Mouse (Mus musculus) stomach, embryonic 15.5 days (tissue): Measurements from ENCODE around the gene Tead1. TPM values are rescaled to one million over a fixed set of nuclear protein-coding genes. Genes with fewer than 3 reads are reported as not detected.

Source experiments
- ATAC-seq: fragments of 200-750 bp; cut with Nextera tagmentation; 2 replicates; pipeline ENCODE4 v1.8.0; 2017; ENCODE audit warnings: low read depth, moderate number of reproducible peaks, moderate TSS enrichment; ENCODE audit not compliant: insufficient read depth, low FRiP score
- H3K27ac ChIP-seq: fragments of 300-500 bp; sonication (generic); 2 replicates; pipeline ENCODE4 v1.5.1; 2015; ENCODE audit warnings: mild to moderate bottlenecking, inconsistent platforms
- H3K27me3 ChIP-seq: fragments of 300-500 bp; sonication (generic); replicated peaks from 2 replicates; pipeline ENCODE4 v1.6.1; 2015; ENCODE audit warnings: inconsistent platforms
- H3K36me3 ChIP-seq: fragments of 300-500 bp; sonication (generic); 2 replicates; pipeline ENCODE4 v1.6.1; 2015; ENCODE audit warnings: inconsistent platforms
- H3K4me1 ChIP-seq: fragments of 300-500 bp; sonication (generic); 2 replicates; pipeline ENCODE4 v1.6.1; 2015; ENCODE audit warnings: inconsistent platforms
- H3K4me2 ChIP-seq: fragments of 300-500 bp; sonication (generic); 2 replicates; pipeline ENCODE4 v1.6.1; 2015; ENCODE audit warnings: mild to moderate bottlenecking, inconsistent platforms
- H3K4me3 ChIP-seq: fragments of 300-500 bp; sonication (generic); replicated peaks from 2 replicates; pipeline ENCODE4 v1.5.1; 2015; ENCODE audit warnings: inconsistent platforms
- H3K9ac ChIP-seq: fragments of 300-500 bp; sonication (generic); 2 replicates; pipeline ENCODE4 v1.6.1; 2015; ENCODE audit warnings: inconsistent platforms
- H3K9me3 ChIP-seq: fragments of 300-500 bp; sonication (generic); 2 replicates; pipeline ENCODE4 v1.6.1; 2016; ENCODE audit warnings: inconsistent platforms
- WGBS: fragments of 180-500 bp; shearing (Covaris S2); methylation state at CpG from one replicate; pipeline ENCODE4 v1.1.7; 2015; 5-methylcytosine and 5-hydroxymethylcytosine counted together
- polyA plus RNA-seq: library from polyadenylated mRNA; unstranded; fragments of >200 nt; fragmentation: Nextera tagmentation; extraction: Ambion mirVana; gene quantifications from 2 replicates; pipeline ENCODE4 v1.2.1, GENCODE M21; 2015

Gene Tead1
- polyA plus RNA-seq, 1 experiment from 2014 or later = 25.7 TPM

DNA sequence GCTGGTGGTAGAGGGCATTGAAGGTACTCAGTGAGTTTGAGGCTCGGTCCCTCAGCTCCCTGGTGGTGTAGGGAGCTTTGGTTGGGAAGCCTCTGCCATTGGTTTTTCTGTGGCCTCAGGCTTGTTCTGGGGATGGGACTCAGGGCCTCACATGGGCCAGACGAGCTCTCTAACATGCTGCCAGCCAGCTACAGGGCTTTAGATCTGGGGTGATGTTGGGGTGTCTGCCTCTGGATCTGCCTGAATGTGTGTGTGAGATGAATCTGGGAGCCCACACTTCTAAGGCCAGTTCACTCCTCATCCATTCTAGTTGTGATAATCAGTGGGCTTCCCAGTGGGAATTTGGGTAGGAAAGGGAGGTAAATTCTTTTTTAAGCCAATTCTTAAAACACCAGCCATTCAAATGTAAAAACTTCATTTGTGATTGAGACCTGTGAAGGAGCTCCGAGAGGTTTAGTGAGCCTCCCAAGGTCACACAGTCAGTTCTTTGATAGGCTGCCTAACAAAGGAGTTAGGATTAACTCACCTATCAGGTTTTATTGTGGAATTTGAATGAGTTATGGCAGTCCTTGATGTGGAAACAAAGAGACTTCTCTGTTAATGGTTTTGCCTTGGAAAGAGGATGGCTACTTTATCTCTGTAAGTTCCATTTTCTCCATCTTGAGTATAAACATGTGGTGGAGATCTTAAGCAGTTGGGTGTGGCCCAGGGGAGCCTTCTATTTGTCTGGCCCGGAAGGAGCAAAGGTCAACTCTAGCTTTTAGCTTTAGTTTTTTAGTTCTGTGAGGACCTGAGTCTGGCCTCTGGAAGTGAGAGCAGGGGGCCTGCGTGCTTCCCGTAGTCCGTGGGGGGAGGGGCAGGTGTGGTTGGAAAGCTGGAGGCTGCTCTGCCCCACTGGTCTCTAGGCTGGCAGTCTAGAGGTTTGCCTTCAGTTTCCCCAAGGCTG, 12.0 kb downstream of the Tead1 start:
- no peaks in the 10 kb centered on the region for H3K9me3 ChIP-seq
- H3K9ac ChIP-seq = no peak overlapping the region
- WGBS = 34% methylated on average over 7 of the region's 7 CpGs
- no peaks in the 10 kb centered on the region for H3K27me3 ChIP-seq
- no peak overlapping the region for H3K4me2 ChIP-seq
- peaks cover 70% of the 10 kb centered on the region for H3K4me1 ChIP-seq
- peak overlapping the region; percentile 12; the same call in 1 of the 2 replicates for H3K27ac ChIP-seq
- ATAC-seq = 0 out of 2 replicates have a peak, but pooled peaks have one; percentile 24
- no peak overlapping the region for H3K4me3 ChIP-seq
- H3K36me3 ChIP-seq = no peaks in the 10 kb centered on the region

DNA sequence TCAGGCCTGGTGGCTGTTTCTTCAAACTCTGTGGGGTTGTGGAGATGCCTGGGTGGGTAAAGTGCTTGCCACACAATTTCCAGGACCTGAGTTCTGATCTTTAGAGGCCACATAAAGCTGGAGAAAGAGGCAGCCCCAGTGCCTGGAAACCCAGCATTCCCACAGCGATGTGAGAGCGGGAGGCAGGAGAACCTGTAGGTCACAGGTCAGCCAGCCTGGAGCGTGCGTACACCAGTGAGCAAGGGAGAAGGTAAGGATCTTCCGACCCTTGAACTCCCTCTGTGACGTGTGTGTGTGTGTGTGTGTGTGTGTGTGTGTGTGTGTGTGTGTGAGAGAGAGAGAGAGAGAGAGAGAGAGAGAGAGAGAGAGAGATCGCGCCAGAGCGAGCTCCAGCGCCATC, 14.4 kb downstream of the Tead1 start:
- Histone ChIP-seq H3K4me1 (peaks cover 74% of the 10 kb centered on the region), H3K27me3 (no peaks in the 10 kb centered on the region), H3K27ac (no peak overlapping the region), H3K9ac (no peak overlapping the region), H3K4me2 (no peak overlapping the region), H3K4me3 (no peak overlapping the region), H3K9me3 (no peaks in the 10 kb centered on the region), H3K36me3 (no peaks in the 10 kb centered on the region)
- ATAC-seq = no peak
- WGBS = 79% methylated on average over 10 of the region's 10 CpGs

DNA sequence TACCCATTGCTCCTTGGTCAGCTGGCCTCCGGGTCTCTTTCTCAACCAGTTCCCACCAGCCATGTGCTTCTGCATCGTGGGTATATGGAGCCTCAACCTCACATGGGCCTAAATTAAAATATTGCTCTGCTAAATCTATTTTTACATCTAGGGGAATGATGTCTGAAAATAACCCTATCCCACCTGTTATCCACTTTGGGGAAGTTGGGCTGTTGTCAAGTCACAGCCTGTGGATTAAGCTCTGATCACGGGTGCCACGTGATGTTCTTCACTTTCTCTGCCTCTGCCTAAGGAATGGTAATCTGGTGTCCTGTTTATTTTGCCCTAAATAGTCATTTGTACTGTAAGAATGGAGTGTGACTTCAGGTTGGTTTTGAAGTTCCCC, 17.7 kb downstream of the Tead1 start:
- Histone ChIP-seq H3K9me3 (no peaks in the 10 kb centered on the region), H3K9ac (no peak overlapping the region), H3K4me2 (peak overlapping the region; percentile 46; the same call in 1 of the 2 replicates), H3K4me1 (peaks cover 59% of the 10 kb centered on the region), H3K36me3 (no peaks in the 10 kb centered on the region), H3K27ac (peak overlapping the region; percentile 95), H3K27me3 (no peaks in the 10 kb centered on the region), H3K4me3 (no peak overlapping the region)
- no peak for ATAC-seq
- WGBS = 33% methylated on average over 4 of the region's 4 CpGs

DNA sequence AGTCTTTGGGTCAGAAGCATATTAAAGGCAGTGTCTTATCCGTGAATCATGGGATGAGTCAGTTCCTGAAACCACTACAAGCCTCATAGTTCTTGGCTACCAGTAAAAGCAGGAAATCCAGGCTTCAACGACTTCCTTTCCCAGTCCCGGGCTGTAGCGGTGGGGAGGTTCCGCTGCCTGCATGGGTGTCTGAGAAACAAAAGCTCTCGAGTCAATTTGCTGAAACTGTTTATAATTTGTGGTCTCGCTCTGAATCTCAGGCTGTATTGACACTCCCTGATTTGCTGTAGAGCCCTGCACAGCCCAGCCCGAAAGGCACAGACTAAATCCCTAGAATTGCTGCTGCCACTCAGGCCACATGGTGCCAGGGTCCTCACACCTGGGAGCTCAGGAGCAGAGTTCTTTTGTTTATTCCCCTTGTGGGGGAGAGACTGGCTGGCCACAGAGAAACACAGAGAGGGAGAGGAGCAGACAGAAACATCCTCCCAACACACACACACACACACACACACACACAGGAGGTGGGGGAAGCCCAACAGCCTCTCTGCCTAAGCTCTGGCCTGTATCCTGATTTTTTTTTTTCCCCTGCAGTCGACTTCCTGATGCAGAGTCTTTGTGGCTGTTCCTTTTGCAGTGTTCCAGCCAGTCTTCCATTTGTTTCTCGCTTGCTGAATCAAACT, 18.2 kb downstream of the Tead1 start:
- 5% methylated on average over 10 of the region's 10 CpGs for WGBS
- Histone ChIP-seq H3K27me3 (no peaks in the 10 kb centered on the region), H3K27ac (peak overlapping the region; percentile 95), H3K4me1 (peaks cover 54% of the 10 kb centered on the region), H3K9me3 (no peaks in the 10 kb centered on the region), H3K4me2 (peak overlapping the region; percentile 46), H3K36me3 (no peaks in the 10 kb centered on the region), H3K4me3 (peak overlapping the region; percentile 4; the same call in 1 of the 2 replicates), H3K9ac (no peak overlapping the region)
- ATAC-seq = peak; percentile 66

DNA sequence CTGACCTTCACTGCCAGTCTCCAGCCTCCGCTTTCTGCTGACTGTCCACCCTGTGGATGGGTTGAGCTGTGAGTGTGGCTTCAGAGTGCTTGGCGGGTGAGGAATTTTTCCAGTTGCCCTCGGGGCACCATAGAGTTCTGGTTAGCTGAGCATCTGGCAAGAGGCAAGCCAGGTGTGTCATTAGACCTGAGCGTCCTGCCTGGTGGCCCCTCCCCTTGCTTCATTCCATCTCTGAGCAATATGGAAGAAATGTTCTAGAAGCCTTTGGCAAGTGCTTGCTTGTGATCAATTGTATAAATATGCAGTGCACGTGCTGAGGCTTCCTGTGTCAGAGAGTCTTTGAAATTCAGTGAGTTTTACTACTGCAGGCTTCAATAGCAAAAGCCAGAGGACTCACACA, 21.0 kb downstream of the Tead1 start:
- 49% methylated on average over 5 of the region's 5 CpGs for WGBS
- H3K36me3 ChIP-seq = no peaks in the 10 kb centered on the region
- no peak for ATAC-seq
- no peak overlapping the region for H3K4me3 ChIP-seq
- H3K9me3 ChIP-seq = no peaks in the 10 kb centered on the region
- no peaks in the 10 kb centered on the region for H3K27me3 ChIP-seq
- H3K27ac ChIP-seq = 0 out of 2 replicates have a peak overlapping the region, but pooled peaks have one; percentile 7
- H3K4me1 ChIP-seq = peaks cover 40% of the 10 kb centered on the region
- H3K9ac ChIP-seq = no peak overlapping the region
- H3K4me2 ChIP-seq = no peak overlapping the region

DNA sequence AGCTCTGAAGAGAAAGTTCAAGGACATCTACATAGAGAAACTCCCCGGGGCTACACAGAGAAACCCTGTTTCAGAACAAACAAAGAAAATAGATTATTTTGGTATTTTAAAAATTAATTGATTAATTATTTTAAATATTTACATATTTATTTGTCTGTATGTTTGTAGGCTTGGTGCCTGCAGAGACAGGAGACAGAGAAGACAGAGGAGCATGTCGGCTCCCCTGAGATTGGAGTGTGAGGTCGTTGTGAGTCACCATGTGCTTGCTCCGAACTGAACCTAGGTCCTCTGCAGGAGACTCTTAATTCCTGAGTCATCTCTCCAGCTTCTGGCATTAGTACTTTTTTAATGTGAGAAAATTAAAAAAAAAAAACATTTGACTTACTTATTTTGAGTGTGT, 24.2 kb downstream of the Tead1 start:
- H3K27me3 ChIP-seq = no peaks in the 10 kb centered on the region
- H3K4me3 ChIP-seq = no peak overlapping the region
- H3K9me3 ChIP-seq = no peaks in the 10 kb centered on the region
- no peak for ATAC-seq
- no peak overlapping the region for H3K4me2 ChIP-seq
- H3K27ac ChIP-seq = no peak overlapping the region
- H3K4me1 ChIP-seq = peaks cover 13% of the 10 kb centered on the region; the same call in 1 of the 2 replicates
- no peak overlapping the region for H3K9ac ChIP-seq
- WGBS = 72% methylated on average over 4 of the region's 4 CpGs
- H3K36me3 ChIP-seq = no peaks in the 10 kb centered on the region

DNA sequence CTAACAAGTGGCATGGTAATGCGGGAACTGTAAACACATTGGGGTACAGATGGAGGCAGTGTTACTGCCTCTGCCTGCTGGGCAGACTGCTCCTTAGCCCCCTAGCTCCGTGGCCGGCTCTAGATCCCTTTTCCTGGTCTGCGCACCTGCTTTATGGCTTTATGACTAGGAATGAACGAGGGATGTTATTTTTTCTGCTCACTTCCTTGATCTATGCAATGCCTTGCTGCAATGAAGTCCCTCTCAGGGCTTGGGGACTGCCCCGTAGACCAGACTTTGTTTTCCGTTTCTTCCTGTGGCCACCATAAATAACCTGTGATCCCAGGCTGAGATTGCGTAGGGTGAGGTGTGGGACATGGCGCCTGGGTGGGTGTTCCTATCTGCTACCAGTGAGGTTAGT, 26.8 kb downstream of the Tead1 start:
- no peaks in the 10 kb centered on the region for H3K27me3 ChIP-seq
- peaks cover 9% of the 10 kb centered on the region for H3K4me1 ChIP-seq
- no peaks in the 10 kb centered on the region for H3K36me3 ChIP-seq
- no peaks in the 10 kb centered on the region for H3K9me3 ChIP-seq
- peak; percentile 34; the same call in 1 of the 2 replicates for ATAC-seq
- 67% methylated on average over 9 of the region's 9 CpGs for WGBS
- H3K9ac ChIP-seq = no peak overlapping the region
- H3K4me3 ChIP-seq = no peak overlapping the region
- no peak overlapping the region for H3K4me2 ChIP-seq
- no peak overlapping the region for H3K27ac ChIP-seq

DNA sequence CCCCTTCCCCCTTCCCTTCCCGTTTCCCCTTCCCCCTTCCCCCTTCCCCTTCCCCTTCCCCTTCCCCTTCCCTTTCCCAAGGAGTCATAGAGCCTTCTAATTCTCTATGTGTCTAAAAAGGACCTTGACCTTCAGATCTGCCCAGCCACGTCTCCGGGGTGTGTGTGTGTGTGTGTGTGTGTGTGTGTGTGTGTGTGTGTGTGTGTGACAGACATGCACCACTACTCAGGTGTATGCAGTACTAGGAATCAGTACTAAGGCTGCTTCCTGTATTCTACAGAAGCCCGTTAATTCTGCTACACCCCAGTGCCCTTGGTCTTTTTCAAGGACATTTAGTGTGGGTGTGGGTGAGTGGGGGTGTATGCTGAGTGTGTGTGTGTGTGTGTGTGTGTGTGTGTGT, 27.6 kb downstream of the Tead1 start:
- Histone ChIP-seq H3K4me2 (no peak overlapping the region), H3K27ac (no peak overlapping the region), H3K9me3 (no peaks in the 10 kb centered on the region), H3K36me3 (no peaks in the 10 kb centered on the region), H3K27me3 (no peaks in the 10 kb centered on the region), H3K4me3 (no peak overlapping the region), H3K4me1 (peaks cover 13% of the 10 kb centered on the region), H3K9ac (no peak overlapping the region)
- WGBS = 59% methylated on average over 3 of the region's 4 CpGs
- ATAC-seq = no peak

DNA sequence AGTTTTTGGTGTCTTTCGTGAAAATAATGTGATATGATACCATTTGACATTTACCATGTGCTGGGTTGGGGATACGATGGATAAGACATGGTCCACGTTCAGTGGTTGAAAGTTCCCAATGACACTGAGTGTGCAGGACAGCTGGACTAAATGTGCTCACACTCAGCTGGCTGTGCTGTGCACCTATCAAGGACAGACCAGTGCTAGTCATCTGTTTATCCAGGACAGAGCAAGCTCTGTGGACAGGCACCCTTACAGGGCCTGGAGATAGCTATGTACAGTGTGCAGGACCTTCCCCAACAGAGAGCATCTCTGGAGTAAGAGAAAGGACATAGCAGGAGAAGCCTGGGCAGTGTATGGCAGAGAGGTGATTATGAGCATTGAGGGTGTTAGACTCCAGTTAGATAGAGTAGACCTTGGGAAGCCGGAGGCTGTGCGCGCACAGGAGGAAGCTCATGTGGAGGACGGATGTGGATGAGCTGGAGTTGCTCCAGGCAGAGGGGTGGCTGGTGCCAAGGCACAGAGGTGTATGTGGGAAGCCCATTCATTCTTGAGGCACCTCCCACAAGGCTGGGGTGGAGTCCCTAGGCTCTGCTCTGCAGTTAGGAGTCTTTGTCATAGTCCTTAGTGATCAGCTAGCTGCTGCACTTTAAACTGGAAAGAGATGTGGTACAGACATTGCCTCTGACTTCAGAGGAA, 31.4 kb downstream of the Tead1 start:
- Histone ChIP-seq H3K27ac (no peak overlapping the region), H3K9ac (no peak overlapping the region), H3K4me2 (no peak overlapping the region), H3K27me3 (no peaks in the 10 kb centered on the region), H3K4me1 (peaks cover 28% of the 10 kb centered on the region), H3K9me3 (no peaks in the 10 kb centered on the region), H3K36me3 (no peaks in the 10 kb centered on the region), H3K4me3 (no peak overlapping the region)
- no peak for ATAC-seq
- WGBS = 71% methylated on average over 7 of the region's 7 CpGs

DNA sequence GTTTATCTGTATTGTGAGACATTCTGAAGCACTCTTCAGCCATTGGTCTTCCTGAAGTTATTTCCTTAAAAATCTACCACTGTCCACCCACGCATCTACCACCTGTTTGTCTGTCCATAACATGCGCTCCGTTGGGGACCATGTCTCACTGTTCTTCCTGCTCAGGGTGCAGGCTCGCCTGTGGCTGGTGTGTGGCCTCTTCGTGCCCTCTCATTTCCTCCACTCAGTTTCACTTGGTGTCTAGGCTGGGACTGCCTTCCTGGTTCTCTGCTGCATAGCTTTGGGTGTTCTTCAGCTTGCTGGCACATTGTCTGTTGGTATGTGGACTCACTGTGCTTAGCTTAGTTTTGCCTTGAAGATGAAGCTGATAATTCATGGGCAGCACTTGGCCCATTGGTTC, 32.9 kb downstream of the Tead1 start:
- 74% methylated on average over 5 of the region's 5 CpGs for WGBS
- Histone ChIP-seq H3K36me3 (no peaks in the 10 kb centered on the region), H3K4me2 (no peak overlapping the region), H3K9ac (no peak overlapping the region), H3K27me3 (no peaks in the 10 kb centered on the region), H3K9me3 (no peaks in the 10 kb centered on the region), H3K4me1 (peaks cover 25% of the 10 kb centered on the region), H3K27ac (no peak overlapping the region), H3K4me3 (no peak overlapping the region)
- no peak for ATAC-seq

DNA sequence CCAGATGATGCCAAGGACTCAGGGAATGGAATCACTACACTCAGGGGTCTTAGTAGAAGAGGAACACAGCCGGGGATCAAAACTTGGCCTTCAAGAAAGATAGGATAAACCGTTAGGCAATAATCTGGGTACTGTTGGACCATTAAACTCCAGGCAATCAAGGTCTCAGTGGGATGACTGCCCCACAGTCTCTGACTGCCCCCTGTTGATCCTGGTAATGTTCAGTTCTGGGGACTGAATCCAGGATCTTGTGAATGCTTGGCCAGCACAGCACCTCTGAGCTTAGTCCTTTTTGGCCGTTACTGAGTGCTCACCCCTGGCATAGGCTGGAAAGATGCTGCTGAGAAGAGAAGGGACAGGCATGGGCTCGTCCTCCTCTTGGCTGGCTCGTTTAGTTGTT, 34.4 kb downstream of the Tead1 start:
- Histone ChIP-seq H3K36me3 (no peaks in the 10 kb centered on the region), H3K4me2 (no peak overlapping the region), H3K4me1 (peaks cover 30% of the 10 kb centered on the region), H3K27ac (no peak overlapping the region), H3K4me3 (no peak overlapping the region), H3K9me3 (no peaks in the 10 kb centered on the region), H3K9ac (no peak overlapping the region), H3K27me3 (no peaks in the 10 kb centered on the region)
- ATAC-seq = no peak
- WGBS = 66% methylated on average over 5 of the region's 5 CpGs

DNA sequence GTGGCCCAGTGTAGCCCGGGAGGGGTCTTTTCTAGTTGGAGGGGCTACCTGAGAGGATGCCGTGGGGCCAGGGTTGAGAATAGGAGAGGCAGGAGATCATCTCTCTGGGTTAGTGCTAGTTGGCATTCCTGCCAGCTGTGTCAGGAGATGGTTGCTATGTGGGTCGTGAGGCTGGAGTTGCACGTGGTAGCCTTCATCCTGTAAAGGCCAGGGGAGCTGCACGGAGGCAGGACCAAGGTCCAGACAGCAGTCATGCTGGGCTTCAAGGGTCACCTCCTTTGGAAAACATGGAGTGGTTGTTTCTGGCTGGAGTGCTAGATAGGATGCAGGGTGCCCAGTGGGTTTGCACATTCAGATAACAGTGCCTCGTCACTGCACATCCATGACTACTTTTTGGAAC, 35.7 kb downstream of the Tead1 start:
- Histone ChIP-seq H3K27me3 (no peaks in the 10 kb centered on the region), H3K9me3 (no peaks in the 10 kb centered on the region), H3K9ac (no peak overlapping the region), H3K4me1 (peaks cover 33% of the 10 kb centered on the region), H3K36me3 (no peaks in the 10 kb centered on the region), H3K4me2 (no peak overlapping the region), H3K27ac (no peak overlapping the region), H3K4me3 (no peak overlapping the region)
- ATAC-seq = no peak
- 73% methylated on average over 6 of the region's 6 CpGs for WGBS
